Mouse (Mus musculus): Measurements from ENCODE around the gene Ube2j2. TPM values are rescaled to one million over a fixed set of nuclear protein-coding genes. Genes with fewer than 3 reads are reported as not detected.
A peak's percentile ranks its signal among the peaks of the same experiment; 100 is the strongest.

Gene Ube2j2
- polyA plus RNA-seq, 1 experiment: 71.8 TPM

GRCm38 (mm10) chr4:155992241-155992905 is 48.7 kb downstream of the Ube2j2 start, which contains the start of the genes B3galt6 and Sdf4:
TSS of gene B3galt6 (minus strand) at chr4:155992649.
TSS of gene Sdf4 (plus strand) at chr4:155992872.
- peaks cover 8% of the 10 kb centered on the region for H3K4me1 ChIP-seq (ENCODE audit: control insufficient read depth, insufficient read depth, low read length)
- WGBS: under 1% methylated on average over 99 of the region's 99 CpGs
- TF ChIP-seq POLR2A (IDR thresholded peaks at IDR 0.05; ENCODE audit: borderline replicate concordance, control insufficient read depth, low read depth, low read length): peak; percentile 64; the same call in 1 of the 2 replicates
- peak; percentile 73 for TF ChIP-seq CTCF (IDR thresholded peaks at IDR 0.05; ENCODE audit: control insufficient read depth, insufficient read depth, low read length)
- H3K4me3 ChIP-seq (replicated peaks; ENCODE audit: control insufficient read depth, low read depth, low read length): peak within 1 kb of the TSS; percentile 99
- peak within 1 kb of the TSS; percentile 100 for H3K27ac ChIP-seq (ENCODE audit: control insufficient read depth, insufficient read depth, low read depth, low read length, poor library complexity)

- H3K27ac ChIP-seq (ENCODE audit: control insufficient read depth, insufficient read depth, low read depth, low read length, poor library complexity): peak overlapping the region; percentile 100
- peaks cover 8% of the 10 kb centered on the region for H3K4me1 ChIP-seq (ENCODE audit: control insufficient read depth, insufficient read depth, low read length)
- WGBS: under 1% methylated on average over 70 of the region's 70 CpGs
- peak overlapping the region; percentile 80 for H3K4me3 ChIP-seq (replicated peaks; ENCODE audit: control insufficient read depth, low read depth, low read length)
- no peak for TF ChIP-seq CTCF (IDR thresholded peaks at IDR 0.05; ENCODE audit: control insufficient read depth, insufficient read depth, low read length)
- TF ChIP-seq POLR2A (IDR thresholded peaks at IDR 0.05; ENCODE audit: borderline replicate concordance, control insufficient read depth, low read depth, low read length): peak; percentile 26; the same call in 1 of the 2 replicates
These were observed 49.4 kb downstream of the Ube2j2 start for GRCm38 (mm10) chr4:155992906-155993547.

- H3K4me1 ChIP-seq (ENCODE audit: control insufficient read depth, insufficient read depth, low read length): peaks cover 8% of the 10 kb centered on the region
These were observed 50.0 kb downstream of the Ube2j2 start for GRCm38 (mm10) chr4:155993606-155994005.

GRCm38 (mm10) chr4:156004109-156004508 is 60.5 kb downstream of the Ube2j2 start:
- Histone ChIP-seq H3K27ac (ENCODE audit: control insufficient read depth, insufficient read depth, low read depth, low read length, poor library complexity) (no peak overlapping the region), H3K4me1 (ENCODE audit: control insufficient read depth, insufficient read depth, low read length) (no peaks in the 10 kb centered on the region), H3K4me3 (replicated peaks; ENCODE audit: control insufficient read depth, low read depth, low read length) (no peak overlapping the region)
- WGBS: 84% methylated on average over 3 of the region's 3 CpGs
- TF ChIP-seq POLR2A (IDR thresholded peaks at IDR 0.05; ENCODE audit: borderline replicate concordance, control insufficient read depth, low read depth, low read length) (no peak), CTCF (IDR thresholded peaks at IDR 0.05; ENCODE audit: control insufficient read depth, insufficient read depth, low read length) (no peak)

More at GRCm38 (mm10) chr4:155993606-155994005, 50.0 kb downstream of the Ube2j2 start:
- H3K27ac ChIP-seq (ENCODE audit: control insufficient read depth, insufficient read depth, low read depth, low read length, poor library complexity): peak overlapping the region; percentile 100
- peak overlapping the region; percentile 80 for H3K4me3 ChIP-seq (replicated peaks; ENCODE audit: control insufficient read depth, low read depth, low read length)
- 3% methylated on average over 15 of the region's 15 CpGs for WGBS
- TF ChIP-seq CTCF (IDR thresholded peaks at IDR 0.05; ENCODE audit: control insufficient read depth, insufficient read depth, low read length) (no peak), POLR2A (IDR thresholded peaks at IDR 0.05; ENCODE audit: borderline replicate concordance, control insufficient read depth, low read depth, low read length) (no peak)

GRCm38 (mm10) chr4:156008369-156008768 is 64.7 kb downstream of the Ube2j2 start:
- TF ChIP-seq CTCF (IDR thresholded peaks at IDR 0.05; ENCODE audit: control insufficient read depth, insufficient read depth, low read length): no peak
- TF ChIP-seq POLR2A (IDR thresholded peaks at IDR 0.05; ENCODE audit: borderline replicate concordance, control insufficient read depth, low read depth, low read length): no peak
- H3K4me1 ChIP-seq (ENCODE audit: control insufficient read depth, insufficient read depth, low read length): no peaks in the 10 kb centered on the region; the same call in 1 of the 2 replicates
- 87% methylated on average over 4 of the region's 4 CpGs for WGBS

More at GRCm38 (mm10) chr4:156008369-156008768, 64.7 kb downstream of the Ube2j2 start:
- H3K27ac ChIP-seq (ENCODE audit: control insufficient read depth, insufficient read depth, low read depth, low read length, poor library complexity): no peak overlapping the region
- H3K4me3 ChIP-seq (replicated peaks; ENCODE audit: control insufficient read depth, low read depth, low read length): no peak overlapping the region

Other genes starting within 250 kb of the Ube2j2 start
- gene Fndc10, start 249.5 kb upstream of the Ube2j2 start, polyA plus RNA-seq (2011; ENCODE audit: insufficient read depth, insufficient read length, low replicate concordance, missing spikeins): 0.90 and 3.0 TPM in 2 replicates
- gene Ssu72, start 239.0 kb upstream of the Ube2j2 start, polyA plus RNA-seq (2011; ENCODE audit: insufficient read depth, insufficient read length, low replicate concordance, missing spikeins): 28.5 and 53.2 TPM in 2 replicates
- 0.47 and 3.0 TPM in 2 replicates for gene Tmem240, start 209.0 kb upstream of the Ube2j2 start, polyA plus RNA-seq (2011; ENCODE audit: insufficient read depth, insufficient read length, low replicate concordance, missing spikeins)
- gene Atad3a, start 182.7 kb upstream of the Ube2j2 start, polyA plus RNA-seq (2011; ENCODE audit: insufficient read depth, insufficient read length, low replicate concordance, missing spikeins): 31.8 and 32.9 TPM in 2 replicates
- gene Vwa1, start 169.1 kb upstream of the Ube2j2 start, polyA plus RNA-seq (2011; ENCODE audit: insufficient read depth, insufficient read length, low replicate concordance, missing spikeins): 0.97 TPM in 1 of 2 replicates, not detected in the other
- gene Tmem88b, start 158.0 kb upstream of the Ube2j2 start, polyA plus RNA-seq (2011; ENCODE audit: insufficient read depth, insufficient read length, low replicate concordance, missing spikeins): 0.93 and 1.1 TPM in 2 replicates
- 1.1 TPM in 1 of 2 replicates, not detected in the other for gene Ankrd65, start 153.4 kb upstream of the Ube2j2 start, polyA plus RNA-seq (2011; ENCODE audit: insufficient read depth, insufficient read length, low replicate concordance, missing spikeins)
- gene Mrpl20, start 141.0 kb upstream of the Ube2j2 start, polyA plus RNA-seq (2011; ENCODE audit: insufficient read depth, insufficient read length, low replicate concordance, missing spikeins): 146 and 244 TPM in 2 replicates
- 92.0 and 149 TPM in 2 replicates for gene Ccnl2, start 131.3 kb upstream of the Ube2j2 start, polyA plus RNA-seq (2011; ENCODE audit: insufficient read depth, insufficient read length, low replicate concordance, missing spikeins)
- gene Aurkaip1, start 112.6 kb upstream of the Ube2j2 start, polyA plus RNA-seq (2011; ENCODE audit: insufficient read depth, insufficient read length, low replicate concordance, missing spikeins): 53.9 and 114 TPM in 2 replicates
- 8.1 and 12.4 TPM in 2 replicates for gene Mxra8, start 104.2 kb upstream of the Ube2j2 start, polyA plus RNA-seq (2011; ENCODE audit: insufficient read depth, insufficient read length, low replicate concordance, missing spikeins)
- 21.0 and 50.2 TPM in 2 replicates for gene Dvl1, start 96.4 kb upstream of the Ube2j2 start, polyA plus RNA-seq (2011; ENCODE audit: insufficient read depth, insufficient read length, low replicate concordance, missing spikeins)
- 0.42 TPM in 1 of 2 replicates, not detected in the other for gene Tas1r3, start 80.5 kb upstream of the Ube2j2 start, polyA plus RNA-seq (2011; ENCODE audit: insufficient read depth, insufficient read length, low replicate concordance, missing spikeins)
- 2.8 and 5.9 TPM in 2 replicates for gene Cptp, start 74.4 kb upstream of the Ube2j2 start, polyA plus RNA-seq (2011; ENCODE audit: insufficient read depth, insufficient read length, low replicate concordance, missing spikeins)
- 22.2 and 49.5 TPM in 2 replicates for gene Ints11, start 74.3 kb upstream of the Ube2j2 start, polyA plus RNA-seq (2011; ENCODE audit: insufficient read depth, insufficient read length, low replicate concordance, missing spikeins)
- 5.2 and 18.4 TPM in 2 replicates for gene Pusl1, start 52.0 kb upstream of the Ube2j2 start, polyA plus RNA-seq (2011; ENCODE audit: insufficient read depth, insufficient read length, low replicate concordance, missing spikeins)
- gene Acap3, start 52.0 kb upstream of the Ube2j2 start, polyA plus RNA-seq (2011; ENCODE audit: insufficient read depth, insufficient read length, low replicate concordance, missing spikeins): 15.1 and 30.6 TPM in 2 replicates
- gene C1qtnf12, start 18.5 kb downstream of the Ube2j2 start, polyA plus RNA-seq (2011; ENCODE audit: insufficient read depth, insufficient read length, low replicate concordance, missing spikeins): 53.0 and 132 TPM in 2 replicates
- gene B3galt6, start 48.8 kb downstream of the Ube2j2 start, polyA plus RNA-seq (2011; ENCODE audit: insufficient read depth, insufficient read length, low replicate concordance, missing spikeins): 1.8 and 2.0 TPM in 2 replicates
- 60.1 and 111 TPM in 2 replicates for gene Sdf4, start 49.0 kb downstream of the Ube2j2 start, polyA plus RNA-seq (2011; ENCODE audit: insufficient read depth, insufficient read length, low replicate concordance, missing spikeins)
- 6.4 and 12.4 TPM in 2 replicates for gene Tnfrsf4, start 70.0 kb downstream of the Ube2j2 start, polyA plus RNA-seq (2011; ENCODE audit: insufficient read depth, insufficient read length, low replicate concordance, missing spikeins)
- 7.9 and 8.0 TPM in 2 replicates for gene Tnfrsf18, start 82.3 kb downstream of the Ube2j2 start, polyA plus RNA-seq (2011; ENCODE audit: insufficient read depth, insufficient read length, low replicate concordance, missing spikeins)
- not detected in 2 replicates for gene Ttll10, start 115.6 kb downstream of the Ube2j2 start, polyA plus RNA-seq (2011; ENCODE audit: insufficient read depth, insufficient read length, low replicate concordance, missing spikeins)
- 18.8 and 30.8 TPM in 2 replicates for gene 9430015G10Rik, start 166.2 kb downstream of the Ube2j2 start, polyA plus RNA-seq (2011; ENCODE audit: insufficient read depth, insufficient read length, low replicate concordance, missing spikeins)
- 0.85 TPM in 1 of 2 replicates, not detected in the other for gene Rnf223, start 186.7 kb downstream of the Ube2j2 start, polyA plus RNA-seq (2011; ENCODE audit: insufficient read depth, insufficient read length, low replicate concordance, missing spikeins)